Mouse (Mus musculus) kidney, adult 18-20 months (tissue): ENCODE data around the gene Cacna1i.

ENCODE experiments used
- DNase-seq: peaks from one replicate; pipeline ENCODE4 v3.0.0; 2021

Gene Cacna1i

GRCm38 (mm10) chr15:80277107-80277506 lies 9.9 kb upstream of the Cacna1i start:
- no peak for DNase-seq

- DNase-seq: peak; percentile 55
Measured at GRCm38 (mm10) chr15:80277625-80278024, 9.4 kb upstream of the Cacna1i start.

- no peak for DNase-seq
Measured at GRCm38 (mm10) chr15:80278121-80278759, 8.8 kb upstream of the Cacna1i start.

- DNase-seq: no peak
Measured at GRCm38 (mm10) chr15:80279053-80279452, 8.0 kb upstream of the Cacna1i start.

GRCm38 (mm10) chr15:80280646-80281045 lies 6.4 kb upstream of the Cacna1i start:
- peak; percentile 46 for DNase-seq

GRCm38 (mm10) chr15:80288036-80288435 lies 998 bp downstream of the Cacna1i start:
- DNase-seq: no peak

- DNase-seq: peak; percentile 77
Measured at GRCm38 (mm10) chr15:80289436-80289835, 2.4 kb downstream of the Cacna1i start.

GRCm38 (mm10) chr15:80297146-80297545 lies 10.1 kb downstream of the Cacna1i start:
- DNase-seq: no peak

GRCm38 (mm10) chr15:80303779-80304178 lies 16.7 kb downstream of the Cacna1i start:
- no peak for DNase-seq

GRCm38 (mm10) chr15:80304188-80304587 lies 17.1 kb downstream of the Cacna1i start:
- DNase-seq: no peak

GRCm38 (mm10) chr15:80306146-80306545 lies 19.1 kb downstream of the Cacna1i start:
- DNase-seq: no peak

- DNase-seq: no peak
Measured at GRCm38 (mm10) chr15:80314731-80315130, 27.7 kb downstream of the Cacna1i start.

GRCm38 (mm10) chr15:80316966-80317634 lies 30.1 kb downstream of the Cacna1i start:
- no peak for DNase-seq

GRCm38 (mm10) chr15:80317841-80318530 lies 30.9 kb downstream of the Cacna1i start:
- peak; percentile 31 for DNase-seq

- no peak for DNase-seq
Measured at GRCm38 (mm10) chr15:80318543-80319255, 31.7 kb downstream of the Cacna1i start.

GRCm38 (mm10) chr15:80319315-80319714 lies 32.3 kb downstream of the Cacna1i start:
- DNase-seq: no peak

GRCm38 (mm10) chr15:80319921-80320320 lies 32.9 kb downstream of the Cacna1i start:
- no peak for DNase-seq

GRCm38 (mm10) chr15:80325207-80325606 lies 38.2 kb downstream of the Cacna1i start:
- no peak for DNase-seq

- DNase-seq: no peak
Measured at GRCm38 (mm10) chr15:80325756-80326155, 38.7 kb downstream of the Cacna1i start.

- DNase-seq: no peak
Measured at GRCm38 (mm10) chr15:80326947-80327346, 39.9 kb downstream of the Cacna1i start.

- DNase-seq: no peak
Measured at GRCm38 (mm10) chr15:80327743-80328540, 40.9 kb downstream of the Cacna1i start.

GRCm38 (mm10) chr15:80330276-80330675 lies 43.2 kb downstream of the Cacna1i start:
- DNase-seq: no peak
